Comparison of ENCODE assay signal across 10 mouse cellular contexts in the genomic region with DNA sequence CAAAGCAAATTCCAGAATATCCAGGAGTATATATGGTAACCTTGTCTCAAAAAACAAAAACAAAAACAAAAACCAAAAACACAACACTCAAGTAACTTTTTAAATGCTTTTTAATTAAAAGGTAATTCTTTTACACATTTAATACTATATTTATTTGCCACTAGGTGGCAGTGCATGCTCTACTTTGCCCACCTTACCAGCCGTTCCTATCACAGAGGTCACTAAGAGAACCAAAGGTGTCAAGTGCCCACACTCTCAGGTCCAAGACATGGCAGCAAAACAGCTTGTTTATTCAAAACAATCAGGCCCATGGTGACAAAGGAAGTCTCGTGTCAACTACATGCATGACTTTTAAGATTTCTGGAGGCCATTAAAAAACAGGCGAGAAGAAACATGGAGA. TPM values are rescaled to one million over a fixed set of nuclear protein-coding genes. Genes with fewer than 3 reads are reported as not detected.
A peak's percentile ranks its signal among the peaks of the same experiment; 100 is the strongest.
DNase-seq lines count a peak whose midpoint lies in the region; ATAC-seq and TF ChIP-seq lines count a peak whose summit lies in the region.
"Had no signal": no experiment of that assay in that cellular context is flagged by ENCODE, and none has a peak within 500 bp of the region (broad histone marks: within the 10 kb centered on the region; RNA-seq: fewer than 3 reads in every experiment).

No protein-coding gene starts in this region.

- WGBS in forebrain, embryonic 12.5 days, result 39% methylated on average over 3 of the region's 3 CpGs
- 43% methylated on average over 3 of the region's 3 CpGs for WGBS in forebrain, embryonic 10.5 days
- WGBS in neural tube, embryonic 15.5 days, result 38% methylated on average over 3 of the region's 3 CpGs
- 32% methylated on average over 3 of the region's 3 CpGs for WGBS in stomach, postnatal 0 days

- no peaks in the 10 kb centered on the region for H3K36me3 ChIP-seq in forebrain, embryonic 12.5 days (replicated peaks)
- H3K36me3 ChIP-seq in forebrain, embryonic 10.5 days (replicated peaks), result no peaks in the 10 kb centered on the region
- no peaks in the 10 kb centered on the region for H3K36me3 ChIP-seq in neural tube, embryonic 15.5 days
- no peaks in the 10 kb centered on the region for H3K36me3 ChIP-seq in stomach, postnatal 0 days (ENCODE audit: control insufficient read depth, insufficient read depth, low read length)

- H3K27ac ChIP-seq in forebrain, embryonic 12.5 days, result no peak overlapping the region
- no peak overlapping the region for H3K27ac ChIP-seq in forebrain, embryonic 10.5 days
- H3K27ac ChIP-seq in neural tube, embryonic 15.5 days (replicated peaks), result no peak overlapping the region
- H3K27ac ChIP-seq in stomach, postnatal 0 days (replicated peaks), result no peak overlapping the region
- H3K27ac ChIP-seq: liver, embryonic 15.5 days had no signal

- no peaks in the 10 kb centered on the region for H3K27me3 ChIP-seq in forebrain, embryonic 12.5 days
- no peaks in the 10 kb centered on the region for H3K27me3 ChIP-seq in forebrain, embryonic 10.5 days (ENCODE audit: poor library complexity, severe bottlenecking)
- H3K27me3 ChIP-seq in neural tube, embryonic 15.5 days (replicated peaks), result no peaks in the 10 kb centered on the region
- no peaks in the 10 kb centered on the region for H3K27me3 ChIP-seq in stomach, postnatal 0 days (ENCODE audit: control insufficient read depth, insufficient read depth, low read length)
- H3K27me3 ChIP-seq: liver, embryonic 15.5 days; Patski had no signal

- DNase-seq in forebrain, embryonic 10.5 days (ENCODE audit: extremely low spot score, low spot score), result no peak
- peak; percentile 25 for DNase-seq in neural tube, embryonic 10.5 days (ENCODE audit: extremely low spot score, low spot score)
- peak; percentile 35 for DNase-seq in forelimb bud, embryonic 11.5 days (ENCODE audit: low read depth, low spot score)
- no peak for DNase-seq in stomach, postnatal 0 days (ENCODE audit: low spot score)
- DNase-seq in gastrocnemius, adult 8-10 months (ENCODE audit: low spot score in 2 of 2), result no peak
- DNase-seq in gastrocnemius, postnatal 36 days, result no peak

- H3K4me3 ChIP-seq in forebrain, embryonic 12.5 days (replicated peaks), result no peak overlapping the region
- no peak overlapping the region for H3K4me3 ChIP-seq in forebrain, embryonic 10.5 days
- no peak overlapping the region for H3K4me3 ChIP-seq in neural tube, embryonic 15.5 days (replicated peaks)
- H3K4me3 ChIP-seq in stomach, postnatal 0 days (ENCODE audit: low read depth, low read length), result no peak overlapping the region
- H3K4me3 ChIP-seq: liver, embryonic 15.5 days had no signal

- TF ChIP-seq EP300 in stomach, postnatal 0 days (optimal IDR thresholded peaks at IDR 0.05), result no peak

- no peak overlapping the region for H3K4me2 ChIP-seq in forebrain, embryonic 12.5 days
- no peak overlapping the region for H3K4me2 ChIP-seq in neural tube, embryonic 15.5 days
- H3K4me2 ChIP-seq in stomach, postnatal 0 days (replicated peaks; ENCODE audit: low read depth), result no peak overlapping the region
- H3K4me2 ChIP-seq: liver, embryonic 15.5 days had no signal

- H3K9ac ChIP-seq in forebrain, embryonic 12.5 days, result no peak overlapping the region
- no peak overlapping the region for H3K9ac ChIP-seq in neural tube, embryonic 15.5 days (replicated peaks)
- no peak overlapping the region for H3K9ac ChIP-seq in stomach, postnatal 0 days (ENCODE audit: low read length)
- H3K9ac ChIP-seq: liver, embryonic 15.5 days had no signal

- intact Hi-C loops in gastrocnemius, postnatal 36 days (cut with DNase I), result loop anchor here (1.0 kb wide), 1 partner anchor 40 kb away; no protein-coding TSS in a partner anchor

- H3K4me1 ChIP-seq in forebrain, embryonic 12.5 days, result no peaks in the 10 kb centered on the region
- no peaks in the 10 kb centered on the region for H3K4me1 ChIP-seq in forebrain, embryonic 10.5 days
- no peaks in the 10 kb centered on the region for H3K4me1 ChIP-seq in neural tube, embryonic 15.5 days
- no peaks in the 10 kb centered on the region for H3K4me1 ChIP-seq in stomach, postnatal 0 days (replicated peaks; ENCODE audit: control insufficient read depth, insufficient read depth)

- H3K9me3 ChIP-seq in forebrain, embryonic 12.5 days, result no peaks in the 10 kb centered on the region
- no peaks in the 10 kb centered on the region for H3K9me3 ChIP-seq in forebrain, embryonic 10.5 days
- no peaks in the 10 kb centered on the region for H3K9me3 ChIP-seq in neural tube, embryonic 15.5 days (replicated peaks)
- H3K9me3 ChIP-seq in stomach, postnatal 0 days (ENCODE audit: control insufficient read depth, low read length), result no peaks in the 10 kb centered on the region
- H3K9me3 ChIP-seq: liver, embryonic 15.5 days had no signal

- ATAC-seq in forebrain, embryonic 12.5 days (ENCODE audit: low FRiP score), result 0 out of 2 replicates have a peak, but pooled peaks have one; percentile 55
- ATAC-seq in neural tube, embryonic 15.5 days (ENCODE audit: low FRiP score), result no peak
- ATAC-seq in stomach, postnatal 0 days (ENCODE audit: low FRiP score, low TSS enrichment), result no peak

- peak; percentile 84 for TF ChIP-seq CTCF in stomach, postnatal 0 days (IDR thresholded peaks at IDR 0.05; ENCODE audit: low read depth)

RNA-seq across cellular contexts. Expression of gene Coq8a, which starts 24.2 kb away (rescaled TPM):
- polyA plus RNA-seq in forebrain, embryonic 12.5 days (2016; fragmentation: Nextera tagmentation; extraction: Ambion mirVana), result 1.4 and 2.0 TPM in 2 replicates
- polyA plus RNA-seq in forebrain, embryonic 10.5 days (2016; fragmentation: Nextera tagmentation; extraction: Ambion mirVana), result 1.1 TPM in 2 replicates
- polyA plus RNA-seq in neural tube, embryonic 15.5 days (2015; fragmentation: Nextera tagmentation; extraction: Ambion mirVana), result 3.4 and 5.8 TPM in 2 replicates
- 25.6 and 29.8 TPM in 2 replicates for polyA plus RNA-seq in stomach, postnatal 0 days (2015; fragmentation: Nextera tagmentation; extraction: Ambion mirVana)
- total RNA-seq in gastrocnemius, adult 8-10 months (2022), result 1,000 to 10,000 TPM in 2 of 4 experiments, 100 to 1,000 TPM in 2; 819 to 1,131 (median 992) TPM
- total RNA-seq in gastrocnemius, postnatal 36 days (2021), result 1,000 to 10,000 TPM in 1 of 2 experiments, 100 to 1,000 TPM in 1; 793 to 1,026 TPM

Comparison
In these comparisons a context has a peak if more than half of its experiments do, and no peak if none do; other contexts are left out.
1. DNase-seq: peak in neural tube, embryonic 10.5 days (single experiment) and forelimb bud, embryonic 11.5 days (single experiment); none in forebrain, embryonic 10.5 days (single experiment), stomach, postnatal 0 days (single experiment), gastrocnemius, adult 8-10 months (0 of 2) and gastrocnemius, postnatal 36 days (0 of 2).